Mouse (Mus musculus) stomach, postnatal 0 days (tissue): ENCODE measurements at regions not wholly inside any gene's neighbourhood (a gene's known extent, or its start where the extent isn't known, plus 50 kb on each side); places are given as distances from the start of the nearest gene placed in this dataset.

Experiments
- ATAC-seq: fragments of 200-750 bp; cut with Nextera tagmentation; 2 replicates; pipeline ENCODE4 v1.8.0; 2017; ENCODE audit not compliant: low FRiP score, low TSS enrichment
- DNase-seq: peaks from one replicate; pipeline ENCODE4 v3.0.0-alpha.2; 2016; ENCODE audit warnings: low spot score
- H3K27ac ChIP-seq: fragments of 300-500 bp; sonication (generic); replicated peaks from 2 replicates; pipeline ENCODE4 v1.5.1; 2014; ENCODE audit warnings: mild to moderate bottlenecking, control low read depth
- H3K27me3 ChIP-seq: fragments of 300-500 bp; sonication (generic); 2 replicates; pipeline ENCODE4 v1.6.1; 2014; ENCODE audit warnings: low read length; ENCODE audit not compliant: control insufficient read depth, insufficient read depth
- H3K36me3 ChIP-seq: fragments of 300-500 bp; sonication (generic); 2 replicates; pipeline ENCODE4 v1.6.1; 2014; ENCODE audit warnings: low read length, mixed read lengths; ENCODE audit not compliant: control insufficient read depth, insufficient read depth
- H3K4me1 ChIP-seq: fragments of 300-500 bp; sonication (generic); replicated peaks from 2 replicates; pipeline ENCODE4 v1.6.1; 2014; ENCODE audit warnings: antibody characterized with exemption; ENCODE audit not compliant: control insufficient read depth, insufficient read depth
- H3K4me2 ChIP-seq: fragments of 300-500 bp; sonication (generic); replicated peaks from 2 replicates; pipeline ENCODE4 v1.6.1; 2014; ENCODE audit warnings: low read depth, mild to moderate bottlenecking, control low read depth, moderate library complexity
- H3K4me3 ChIP-seq: fragments of 300-500 bp; sonication (generic); 2 replicates; pipeline ENCODE4 v1.5.1; 2014; ENCODE audit warnings: low read depth, low read length, control low read depth
- H3K9ac ChIP-seq: fragments of 300-500 bp; sonication (generic); 2 replicates; pipeline ENCODE4 v1.6.1; 2014; ENCODE audit warnings: mild to moderate bottlenecking, low read length, control low read depth, mixed read lengths
- H3K9me3 ChIP-seq: fragments of 300-500 bp; sonication (generic); 2 replicates; pipeline ENCODE4 v1.6.1; 2016; ENCODE audit warnings: low read length; ENCODE audit not compliant: control insufficient read depth
- CTCF ChIP-seq: IDR thresholded peaks from 2 replicates; pipeline ENCODE4 v1.5.1; 2016; ENCODE audit warnings: antibody characterized with exemption, low read depth, mild to moderate bottlenecking, moderate library complexity
- EP300 ChIP-seq: optimal IDR thresholded peaks from 2 replicates; pipeline ENCODE3; 2016; ENCODE audit warnings: antibody characterized with exemption
- WGBS: fragments of 180-500 bp; shearing (Covaris S2); extraction: QIAGEN DNeasy Blood & Tissue Kit; methylation state at CpG from one replicate; pipeline ENCODE4 v1.1.7; 2014; 5-methylcytosine and 5-hydroxymethylcytosine counted together

DNA sequence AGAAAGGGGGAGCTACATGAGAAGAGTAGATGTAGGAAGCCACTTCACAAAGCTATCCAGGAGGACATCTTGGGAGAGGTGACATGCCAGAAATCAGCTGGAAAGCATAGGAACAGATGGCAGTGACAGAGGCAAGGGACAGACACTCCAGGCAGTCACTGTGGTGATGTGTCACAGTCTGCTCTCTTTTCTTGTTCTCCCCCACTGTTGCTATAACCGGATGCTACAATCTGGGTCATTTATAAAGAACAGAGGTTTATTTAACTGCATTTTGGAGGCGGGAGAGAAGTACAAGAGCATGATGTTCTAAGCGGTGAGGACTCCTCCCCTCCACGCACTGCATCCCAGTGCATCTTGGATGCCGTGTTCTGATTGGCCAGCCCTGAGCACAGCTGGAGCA is 133.8 kb upstream of the Med13l start:
- WGBS = 51% methylated on average over 5 of the region's 5 CpGs
- TF ChIP-seq CTCF = no peak
- no peak for TF ChIP-seq EP300
- H3K4me1 ChIP-seq = no peaks in the 10 kb centered on the region
- no peak for ATAC-seq
- no peak overlapping the region for H3K4me2 ChIP-seq
- H3K27me3 ChIP-seq = no peaks in the 10 kb centered on the region
- H3K27ac ChIP-seq = no peak overlapping the region
- no peak overlapping the region for H3K4me3 ChIP-seq
- H3K36me3 ChIP-seq = no peaks in the 10 kb centered on the region
- no peak overlapping the region for H3K9ac ChIP-seq
- DNase-seq = no peak
- H3K9me3 ChIP-seq = no peaks in the 10 kb centered on the region

DNA sequence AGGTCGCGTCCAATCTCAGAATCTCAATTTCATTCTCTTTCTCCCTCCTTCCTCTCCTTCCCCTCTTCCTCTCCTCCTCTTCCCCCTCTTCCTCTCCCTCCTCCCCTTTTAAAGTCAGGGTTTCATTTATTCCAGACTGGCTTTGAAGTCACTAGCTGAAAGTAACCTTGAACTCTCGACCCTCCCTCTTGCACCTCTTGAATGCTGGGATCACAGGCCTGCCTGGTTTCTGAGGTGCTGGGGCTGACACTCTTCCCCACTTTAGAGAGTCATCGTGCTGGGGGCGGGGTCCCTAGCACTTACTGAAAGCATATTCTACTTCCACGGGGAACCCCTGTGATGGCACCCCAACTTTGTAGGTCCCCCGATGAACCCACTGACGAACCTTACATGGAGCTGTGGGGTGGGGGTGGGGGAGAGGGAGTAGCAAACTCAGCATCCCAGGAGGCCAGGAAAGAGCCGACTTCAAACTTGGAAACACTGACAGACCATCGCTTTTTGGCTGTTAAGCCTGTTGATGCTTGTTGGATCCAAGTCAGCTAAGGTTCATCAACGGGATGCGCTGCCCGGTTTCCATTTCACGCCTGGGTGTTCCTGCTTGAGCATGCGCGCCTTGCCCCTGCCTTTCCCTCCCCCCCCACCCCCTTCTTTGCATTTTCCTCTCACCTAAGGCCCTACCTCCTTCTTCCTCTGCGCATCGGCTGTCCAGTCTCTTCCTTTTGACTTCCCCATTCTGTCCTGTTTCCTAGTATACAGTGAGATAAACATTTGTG is 132.0 kb upstream of the Med13l start:
- no peak overlapping the region for H3K9ac ChIP-seq
- no peak for DNase-seq
- WGBS = 64% methylated on average over 18 of the region's 18 CpGs
- H3K4me2 ChIP-seq = no peak overlapping the region
- no peaks in the 10 kb centered on the region for H3K27me3 ChIP-seq
- ATAC-seq = no peak
- no peaks in the 10 kb centered on the region for H3K4me1 ChIP-seq
- H3K27ac ChIP-seq = no peak overlapping the region
- TF ChIP-seq EP300 = no peak
- TF ChIP-seq CTCF = no peak
- H3K4me3 ChIP-seq = no peak overlapping the region
- no peaks in the 10 kb centered on the region for H3K36me3 ChIP-seq
- H3K9me3 ChIP-seq = no peaks in the 10 kb centered on the region

DNA sequence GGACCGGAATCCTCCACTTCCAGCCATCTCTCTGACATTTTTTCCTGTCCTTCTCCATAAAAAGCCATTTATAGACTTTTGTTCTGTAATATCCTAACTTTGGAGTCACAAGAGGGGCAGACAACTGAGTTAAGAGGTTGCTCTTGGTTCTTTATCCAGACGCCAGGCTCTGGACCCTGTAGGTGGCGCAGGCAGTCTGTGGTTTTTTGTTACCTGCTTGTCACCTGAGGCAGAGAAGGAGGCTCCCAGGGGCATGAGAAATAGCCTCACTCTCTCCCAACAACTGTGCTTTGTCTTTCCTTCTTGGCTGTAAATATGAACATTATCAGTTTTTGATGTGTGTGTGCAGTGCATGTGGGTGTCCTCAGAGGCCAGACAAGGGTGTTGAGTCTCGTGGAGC is 126.9 kb upstream of the Med13l start:
- H3K27ac ChIP-seq = no peak overlapping the region
- TF ChIP-seq CTCF = peak; percentile 67
- no peak for TF ChIP-seq EP300
- ATAC-seq (no peak; the same call in 1 of the 2 replicates), DNase-seq (peak; percentile 74)
- no peak overlapping the region for H3K4me2 ChIP-seq
- no peak overlapping the region for H3K4me3 ChIP-seq
- 0 out of 2 replicates have a peak, but pooled peaks cover 2% of the 10 kb centered on the region for H3K4me1 ChIP-seq
- no peaks in the 10 kb centered on the region for H3K36me3 ChIP-seq
- no peaks in the 10 kb centered on the region for H3K27me3 ChIP-seq
- 64% methylated on average over 4 of the region's 4 CpGs for WGBS
- H3K9me3 ChIP-seq = no peaks in the 10 kb centered on the region
- H3K9ac ChIP-seq = no peak overlapping the region

DNA sequence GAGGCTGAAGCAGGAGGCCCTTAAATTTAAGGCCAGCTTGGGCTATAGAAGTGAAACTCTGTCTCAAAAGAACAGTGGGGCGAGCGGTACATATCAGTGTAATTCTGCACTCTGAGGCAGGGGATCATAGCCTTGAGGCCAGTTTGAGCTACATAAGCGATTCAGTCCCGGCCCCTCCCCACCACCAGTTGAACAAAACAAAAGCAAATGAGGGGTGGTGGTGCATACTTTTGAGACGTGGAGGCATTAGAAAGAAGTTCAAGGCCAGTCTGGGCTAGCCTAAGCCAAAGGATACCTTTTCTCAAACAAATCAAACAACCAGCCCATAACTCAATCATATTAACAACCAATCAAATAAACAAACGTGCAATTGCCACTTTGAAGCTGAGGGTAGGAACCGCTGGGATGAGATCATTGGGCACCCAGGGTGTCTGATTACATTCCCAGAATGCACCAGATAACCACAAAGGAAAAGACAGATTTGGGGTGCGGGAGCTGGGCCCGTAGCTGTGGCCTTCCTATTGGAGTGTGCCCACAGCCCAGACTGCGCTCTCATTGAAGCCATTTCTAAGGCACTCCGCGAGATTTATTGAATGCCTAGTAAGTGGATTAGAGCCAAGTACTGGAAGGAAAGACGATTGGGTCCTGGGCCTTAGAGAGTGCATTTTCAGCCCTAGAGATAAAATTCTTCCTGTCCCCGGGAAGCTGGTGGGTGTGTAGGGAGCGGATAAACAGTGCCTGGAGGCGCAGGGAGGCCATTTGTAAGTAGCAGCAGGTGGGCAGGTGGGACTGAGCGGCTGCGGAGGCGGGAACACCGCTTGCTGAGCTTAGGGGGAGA is 125.5 kb upstream of the Med13l start:
- no peaks in the 10 kb centered on the region for H3K9me3 ChIP-seq
- TF ChIP-seq CTCF = no peak
- no peak for TF ChIP-seq EP300
- no peaks in the 10 kb centered on the region for H3K36me3 ChIP-seq
- H3K4me3 ChIP-seq = no peak overlapping the region
- no peak overlapping the region for H3K9ac ChIP-seq
- no peak overlapping the region for H3K4me2 ChIP-seq
- WGBS = 38% methylated on average over 20 of the region's 20 CpGs
- 0 out of 2 replicates have a peak, but pooled peaks cover 2% of the 10 kb centered on the region for H3K4me1 ChIP-seq
- ATAC-seq (0 out of 2 replicates have a peak, but pooled peaks have one; percentile 59), DNase-seq (peak; percentile 22)
- no peak overlapping the region for H3K27ac ChIP-seq
- H3K27me3 ChIP-seq = no peaks in the 10 kb centered on the region

DNA sequence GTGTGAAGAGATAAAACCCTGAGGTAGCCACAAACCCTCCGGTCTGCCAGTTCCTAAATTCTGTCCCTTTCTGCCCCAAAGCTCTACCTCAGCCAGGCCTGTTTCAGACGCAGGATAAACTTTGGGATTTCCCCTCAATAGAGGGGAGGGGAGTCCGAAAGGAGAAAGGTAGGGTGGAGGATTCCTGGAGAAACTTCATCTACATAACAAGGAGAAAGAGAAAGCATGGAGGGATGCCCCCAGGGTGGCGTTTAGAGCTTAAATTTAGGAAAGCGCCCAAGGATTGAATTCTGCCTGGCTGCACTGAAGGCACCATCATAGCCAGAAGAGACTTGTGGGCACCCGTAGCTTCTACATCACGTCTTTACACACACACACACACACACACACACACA is 124.9 kb upstream of the Med13l start:
- Histone ChIP-seq H3K4me1 (0 out of 2 replicates have a peak, but pooled peaks cover 2% of the 10 kb centered on the region), H3K9me3 (no peaks in the 10 kb centered on the region), H3K27ac (no peak overlapping the region), H3K27me3 (no peaks in the 10 kb centered on the region), H3K9ac (no peak overlapping the region), H3K36me3 (no peaks in the 10 kb centered on the region), H3K4me2 (no peak overlapping the region), H3K4me3 (no peak overlapping the region)
- no peak for DNase-seq
- 60% methylated on average over 6 of the region's 7 CpGs for WGBS
- no peak for TF ChIP-seq CTCF
- no peak for TF ChIP-seq EP300
- ATAC-seq = no peak

DNA sequence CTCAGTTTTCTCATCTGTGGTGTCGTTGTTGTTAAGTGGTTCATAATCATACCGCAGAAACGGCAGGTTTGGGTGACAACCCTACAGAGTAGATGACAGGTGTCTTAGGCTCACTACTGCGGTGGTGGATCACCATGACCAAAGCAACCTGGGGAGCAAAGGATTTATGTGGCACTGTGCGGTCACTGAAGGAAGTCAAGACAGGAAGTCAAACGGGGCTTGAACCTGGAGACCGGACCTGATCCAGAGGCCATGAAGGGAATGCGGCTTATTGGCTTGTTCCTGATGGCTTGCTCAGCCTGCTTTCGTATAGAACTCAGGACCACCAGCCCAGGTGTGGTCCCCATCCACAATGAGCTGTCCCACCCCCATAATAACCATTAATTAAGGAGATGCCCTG is 124.4 kb upstream of the Med13l start:
- H3K4me1 ChIP-seq = 0 out of 2 replicates have a peak, but pooled peaks cover 2% of the 10 kb centered on the region
- TF ChIP-seq EP300 (no peak), CTCF (no peak)
- no peaks in the 10 kb centered on the region for H3K9me3 ChIP-seq
- no peaks in the 10 kb centered on the region for H3K27me3 ChIP-seq
- ATAC-seq (no peak), DNase-seq (no peak)
- no peak overlapping the region for H3K9ac ChIP-seq
- 53% methylated on average over 9 of the region's 9 CpGs for WGBS
- no peaks in the 10 kb centered on the region for H3K36me3 ChIP-seq
- H3K4me2 ChIP-seq = no peak overlapping the region
- H3K4me3 ChIP-seq = no peak overlapping the region
- H3K27ac ChIP-seq = no peak overlapping the region
